Mouse (Mus musculus) embryonic fibroblast, embryonic 13.5 days (primary cell): ENCODE measurements at regions not wholly inside any gene's neighbourhood (a gene's known extent, or its start where the extent isn't known, plus 50 kb on each side); places are given as distances from the start of the nearest gene placed in this dataset.

ENCODE experiments used
- H3K27ac ChIP-seq: 2 replicates; pipeline ENCODE4 v1.5.1; 2012; ENCODE audit warnings: low read length, control low read depth, inconsistent platforms; ENCODE audit not compliant: insufficient read depth
- H3K4me1 ChIP-seq: 2 replicates; pipeline ENCODE4 v1.6.1; 2011; ENCODE audit warnings: low read length; ENCODE audit not compliant: control insufficient read depth, insufficient read depth
- H3K4me3 ChIP-seq: 2 replicates; pipeline ENCODE4 v1.5.1; 2011; ENCODE audit warnings: mild to moderate bottlenecking, control low read depth, low read length; ENCODE audit not compliant: insufficient read depth
- CTCF ChIP-seq: IDR thresholded peaks from 2 replicates; pipeline ENCODE4 v1.5.1; 2011; ENCODE audit warnings: mild to moderate bottlenecking, control low read depth, low read length, moderate library complexity, borderline replicate concordance; ENCODE audit not compliant: insufficient read depth
- POLR2A ChIP-seq: IDR thresholded peaks from 2 replicates; pipeline ENCODE4 v1.6.1; 2011; ENCODE audit warnings: low read depth, mild to moderate bottlenecking, control low read depth, low read length, moderate library complexity

DNA sequence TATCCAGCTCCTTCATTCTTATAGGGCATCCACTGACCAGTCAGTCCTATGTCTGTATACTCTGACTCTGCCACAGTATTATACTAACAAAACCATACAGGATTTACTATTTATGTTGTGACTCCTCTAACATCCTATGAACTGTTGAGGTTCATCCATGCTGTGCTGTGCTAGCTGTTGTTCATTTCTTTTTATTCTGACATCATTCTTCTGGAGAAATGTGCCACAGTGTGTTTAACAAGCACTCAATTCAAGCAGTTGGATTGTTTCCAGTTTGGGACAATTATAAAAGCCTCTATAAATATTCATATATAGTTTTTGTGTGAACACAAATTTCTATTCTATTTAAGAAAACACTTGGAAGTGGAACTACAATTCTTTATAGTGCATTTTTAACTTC is 252.6 kb upstream of the Mpdz start:
- H3K4me3 ChIP-seq = no peak overlapping the region
- TF ChIP-seq CTCF (no peak), POLR2A (no peak)
- H3K4me1 ChIP-seq = no peaks in the 10 kb centered on the region
- H3K27ac ChIP-seq = no peak overlapping the region

DNA sequence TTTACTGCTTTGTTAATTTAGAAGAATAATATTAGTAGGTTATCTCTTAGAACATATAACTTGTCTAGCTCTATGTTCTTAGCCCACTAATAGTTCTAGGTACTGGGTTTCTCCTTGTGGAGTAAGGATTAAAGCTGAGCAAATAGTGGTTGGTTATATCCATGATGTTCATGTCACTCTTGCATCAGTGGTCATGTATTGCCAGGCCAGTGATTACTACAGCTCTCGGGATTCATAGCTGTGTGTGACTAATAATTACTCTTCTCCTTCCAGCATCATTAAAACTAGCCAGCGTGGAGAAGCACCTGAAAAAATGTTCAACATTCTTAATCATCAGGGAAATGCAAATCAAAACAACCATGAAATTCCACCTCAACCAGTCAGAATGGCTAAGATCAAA is 234.6 kb upstream of the Mpdz start:
- no peaks in the 10 kb centered on the region for H3K4me1 ChIP-seq

DNA sequence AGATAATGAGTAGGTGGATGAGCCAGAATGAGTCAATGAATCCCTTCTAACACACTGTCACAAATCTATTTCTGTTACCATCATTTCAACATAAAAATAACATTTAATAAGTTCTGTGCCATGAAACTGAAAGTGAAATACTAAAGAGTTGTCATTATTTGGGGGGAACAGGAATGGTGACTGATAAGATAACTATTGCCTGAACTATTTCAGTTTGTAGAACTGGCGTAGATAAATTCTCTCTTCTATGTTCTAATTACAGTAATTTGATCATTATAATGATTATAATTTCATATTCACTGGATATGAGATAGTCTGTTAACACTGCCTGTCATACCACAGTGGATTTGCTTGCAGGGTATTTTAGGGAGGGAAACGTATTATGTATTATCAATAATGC is 232.3 kb upstream of the Mpdz start:
- Histone ChIP-seq H3K4me3 (no peak overlapping the region), H3K4me1 (no peaks in the 10 kb centered on the region), H3K27ac (no peak overlapping the region)
- TF ChIP-seq CTCF = no peak
- no peak for TF ChIP-seq POLR2A

More for the DNA sequence above, 234.6 kb upstream of the Mpdz start:
- no peak overlapping the region for H3K4me3 ChIP-seq
- no peak overlapping the region for H3K27ac ChIP-seq
- no peak for TF ChIP-seq POLR2A
- TF ChIP-seq CTCF = no peak

DNA sequence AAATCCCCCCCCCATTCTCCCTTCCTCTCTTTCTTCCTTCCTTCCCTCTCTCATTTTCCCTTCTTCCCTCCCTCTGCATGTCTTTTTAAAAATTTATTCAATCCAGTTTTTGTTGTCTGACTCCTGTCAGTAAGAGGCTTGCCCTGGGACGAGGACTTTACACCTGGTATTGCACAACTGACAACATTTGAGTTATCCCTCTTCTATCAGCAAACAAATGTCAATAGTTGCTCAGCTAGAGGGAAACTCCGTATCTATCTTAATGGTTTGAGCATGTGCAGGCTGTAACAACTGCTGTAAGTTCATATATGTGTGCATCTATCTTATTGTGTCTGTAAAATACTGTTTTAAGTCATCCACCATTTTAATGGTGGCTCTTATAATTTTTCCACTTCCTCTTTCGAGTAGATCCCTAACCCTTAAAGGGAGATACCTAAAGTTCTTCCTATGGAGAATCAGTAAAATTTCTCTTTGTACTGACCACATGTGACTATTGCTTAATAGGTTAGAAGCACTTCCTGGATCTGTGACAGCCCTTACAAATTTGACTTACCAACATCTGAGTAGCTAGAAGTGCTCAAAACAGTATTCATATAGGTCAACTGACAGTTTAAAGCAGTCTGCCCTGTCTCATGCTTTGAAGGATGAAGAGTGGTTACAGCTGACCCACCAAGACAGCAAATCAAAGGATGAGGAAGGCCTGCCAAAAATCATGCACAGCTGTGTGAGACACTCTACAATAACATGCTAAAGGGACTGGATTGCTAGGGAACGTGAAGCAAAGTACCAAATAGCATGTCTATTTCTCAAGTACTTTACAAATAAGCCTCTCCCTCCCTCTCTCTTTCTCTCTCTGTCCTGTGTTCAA is 231.0 kb upstream of the Mpdz start:
- Histone ChIP-seq H3K27ac (no peak overlapping the region), H3K4me1 (no peaks in the 10 kb centered on the region), H3K4me3 (no peak overlapping the region)
- no peak for TF ChIP-seq CTCF
- no peak for TF ChIP-seq POLR2A

DNA sequence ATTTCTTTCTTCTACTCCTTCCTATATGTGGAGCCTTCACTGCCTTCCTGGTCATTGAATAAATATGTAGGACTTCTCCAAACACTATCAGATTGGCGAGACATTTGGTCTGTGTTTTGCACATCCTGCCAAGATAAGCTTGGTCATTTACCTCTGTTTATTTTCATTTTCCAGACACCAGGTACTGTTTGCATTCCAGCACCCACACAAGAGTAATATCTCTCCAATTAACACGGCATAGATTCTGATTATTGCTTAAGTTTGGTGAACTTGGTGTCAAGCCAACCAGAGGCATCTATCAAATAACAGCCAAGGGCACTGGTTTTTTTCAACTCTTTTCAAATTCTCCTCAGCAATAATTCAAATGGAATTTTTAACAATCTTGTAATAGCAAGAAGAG is 229.4 kb upstream of the Mpdz start:
- H3K4me3 ChIP-seq = no peak overlapping the region
- H3K27ac ChIP-seq = no peak overlapping the region
- H3K4me1 ChIP-seq = no peaks in the 10 kb centered on the region
- TF ChIP-seq CTCF (no peak), POLR2A (no peak)

DNA sequence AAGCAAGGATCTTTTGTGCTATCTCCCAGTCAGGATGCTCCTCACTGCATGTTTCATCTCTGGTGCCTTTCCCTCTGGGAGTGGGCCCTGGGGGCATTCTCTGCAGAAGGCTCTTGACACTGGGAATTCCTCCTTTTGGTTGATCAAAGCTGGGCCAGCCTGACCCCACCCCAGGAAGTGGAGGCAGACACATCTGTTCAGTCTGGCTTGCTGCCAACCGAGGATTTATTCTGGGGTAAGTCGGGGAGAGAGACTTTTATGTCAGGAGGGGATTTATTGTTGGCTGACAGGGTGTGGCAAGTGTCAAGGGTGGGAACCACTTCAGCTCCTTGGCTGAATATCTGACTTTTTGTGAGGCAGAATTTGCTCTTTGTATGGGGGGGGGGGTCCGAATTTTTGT is 226.6 kb upstream of the Mpdz start:
- no peak overlapping the region for H3K27ac ChIP-seq
- no peak for TF ChIP-seq CTCF
- TF ChIP-seq POLR2A = no peak

DNA sequence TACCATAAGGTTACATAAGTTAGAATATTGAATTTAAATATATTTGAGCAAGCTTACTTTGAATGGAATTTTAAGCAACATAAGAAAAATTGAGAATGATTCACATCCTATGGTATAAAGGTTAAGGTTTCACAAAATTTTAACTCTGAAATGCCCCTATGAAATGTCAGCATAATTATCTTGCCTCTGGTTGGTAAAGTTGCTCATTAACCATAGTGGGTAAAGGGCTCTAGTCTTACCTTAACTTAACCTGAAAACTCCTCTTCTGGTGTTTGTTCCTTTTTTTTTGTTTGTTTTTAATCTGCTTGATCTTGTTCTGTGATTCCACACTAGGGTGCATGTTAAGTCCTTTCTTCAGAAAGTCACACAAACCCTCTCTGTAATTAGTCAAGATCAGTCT is 218.5 kb upstream of the Mpdz start:
- H3K4me3 ChIP-seq = no peak overlapping the region
- no peak for TF ChIP-seq CTCF
- TF ChIP-seq POLR2A = no peak
- H3K4me1 ChIP-seq = no peaks in the 10 kb centered on the region
- H3K27ac ChIP-seq = no peak overlapping the region

More for the DNA sequence above, 226.6 kb upstream of the Mpdz start:
- no peak overlapping the region for H3K4me3 ChIP-seq
- no peaks in the 10 kb centered on the region for H3K4me1 ChIP-seq

DNA sequence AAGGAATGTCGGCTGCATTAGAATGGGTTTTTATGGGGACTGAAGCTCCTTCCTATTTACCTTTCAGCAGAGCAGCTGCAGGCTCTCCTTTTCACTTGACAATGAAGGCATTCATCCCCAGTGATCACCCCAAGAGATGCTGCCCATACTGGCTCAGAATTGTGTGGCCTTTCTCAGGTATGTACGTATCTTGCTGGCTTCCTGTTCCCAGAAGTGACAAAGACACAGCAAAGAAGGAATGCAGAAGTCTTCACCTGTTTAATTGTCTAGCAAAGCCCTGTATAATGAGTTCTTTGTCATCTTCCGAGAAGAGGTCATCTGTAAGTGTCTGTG is 185.8 kb upstream of the Mpdz start:
- H3K4me1 ChIP-seq = no peaks in the 10 kb centered on the region; the same call in 1 of the 2 replicates
- H3K4me3 ChIP-seq = no peak overlapping the region
- TF ChIP-seq POLR2A = no peak
- TF ChIP-seq CTCF = no peak
- no peak overlapping the region for H3K27ac ChIP-seq

DNA sequence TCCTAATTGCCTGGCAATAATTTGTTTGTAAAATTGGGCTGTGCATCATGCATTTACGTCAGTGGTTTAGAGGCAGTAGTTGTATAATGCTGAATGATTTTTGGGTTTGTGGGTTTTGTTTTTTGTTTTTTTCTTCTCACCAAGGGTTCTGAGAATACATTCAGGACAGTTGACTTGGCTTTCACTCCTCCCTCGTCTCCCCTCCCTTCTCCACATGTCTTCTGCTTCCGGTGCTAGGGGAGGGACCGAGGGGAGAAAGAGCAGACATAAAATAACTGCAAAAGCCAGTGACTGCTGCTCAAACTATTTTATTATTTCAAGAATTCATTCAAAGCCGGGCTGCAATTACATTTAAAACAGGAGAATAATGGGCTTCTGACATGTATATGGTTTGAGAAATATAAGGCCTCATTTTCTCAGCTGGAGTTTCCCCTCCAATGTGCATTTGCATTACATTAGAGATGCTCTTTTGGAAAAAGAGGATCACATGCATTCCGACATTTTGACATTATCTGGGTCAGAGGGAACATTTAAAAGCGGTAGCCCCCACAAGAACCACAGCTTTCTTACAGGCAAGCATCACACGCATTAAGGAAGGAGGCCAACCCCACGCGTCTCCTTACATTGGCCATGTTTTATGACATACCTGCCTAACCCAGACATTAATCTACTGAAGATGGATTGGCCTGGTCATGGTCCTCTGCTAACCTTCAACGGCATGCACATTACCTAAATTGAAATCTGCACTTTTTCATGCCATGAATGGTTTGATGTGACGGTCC is 185.3 kb upstream of the Mpdz start:
- Histone ChIP-seq H3K4me3 (no peak overlapping the region), H3K4me1 (no peaks in the 10 kb centered on the region; the same call in 1 of the 2 replicates), H3K27ac (no peak overlapping the region)
- TF ChIP-seq POLR2A = no peak
- TF ChIP-seq CTCF = no peak

DNA sequence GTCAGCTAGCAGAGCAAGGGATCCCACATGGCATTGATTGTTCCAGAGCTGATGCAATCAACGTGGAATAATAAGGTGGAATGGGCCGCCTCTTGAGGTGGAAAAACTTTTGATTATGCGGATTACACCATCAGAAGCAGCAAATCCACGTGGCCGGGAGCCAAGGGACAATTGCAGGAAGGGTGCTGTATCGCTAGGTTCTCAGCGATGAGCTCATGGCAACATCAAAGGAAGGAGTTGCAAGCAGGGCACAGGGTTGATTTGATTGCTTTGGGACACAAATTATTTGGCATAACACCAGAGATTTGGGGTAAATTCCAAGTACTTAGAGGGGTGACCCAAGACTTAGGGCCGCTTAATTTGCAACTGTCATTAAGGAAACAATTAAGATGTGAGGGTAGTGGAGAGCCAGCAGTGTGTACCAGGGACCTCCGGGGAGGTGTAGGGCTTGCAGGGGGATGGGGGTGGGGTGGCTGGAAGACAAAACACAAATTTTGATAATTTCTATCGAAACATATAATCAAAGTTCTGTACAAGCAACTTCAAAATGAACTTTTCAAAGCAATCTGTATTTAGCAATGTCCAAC is 182.8 kb upstream of the Mpdz start:
- Histone ChIP-seq H3K27ac (no peak overlapping the region), H3K4me3 (no peak overlapping the region), H3K4me1 (peaks cover 2% of the 10 kb centered on the region)
- TF ChIP-seq POLR2A (no peak), CTCF (no peak)
